Mouse (Mus musculus): ENCODE results near the gene Mto1.

DNA sequence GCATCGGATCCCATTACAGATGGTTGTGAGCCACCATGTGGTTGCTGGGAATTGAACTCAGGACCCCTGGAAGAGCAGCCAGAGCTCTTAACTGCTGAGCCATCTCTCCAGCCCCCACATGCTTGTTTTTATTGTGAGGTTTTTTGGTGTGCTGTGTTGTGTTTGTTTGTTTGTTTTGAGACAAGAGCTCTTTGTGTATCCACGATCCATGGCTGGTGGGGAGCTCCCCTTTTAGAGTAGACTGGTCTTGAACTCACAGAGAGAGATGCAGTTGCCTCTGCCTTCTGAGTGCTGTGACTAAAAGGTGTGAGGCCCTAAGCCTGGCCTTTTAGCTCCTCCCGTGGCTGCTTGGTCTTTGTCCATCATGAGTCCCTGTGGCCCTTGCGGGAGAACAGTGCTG, 56.1 kb downstream of the Mto1 start:
- TF ChIP-seq CTCF (IDR thresholded peaks at IDR 0.05; ENCODE audit: low read depth) (no peak), EP300 (IDR thresholded peaks at IDR 0.05; ENCODE audit: low read depth) (no peak)

Measured in heart, postnatal 0 days (tissue).